Mouse (Mus musculus) bone marrow macrophage, adult 2 months (primary cell): Measurements from ENCODE around the gene Rhou.

Source experiments
- CTCF ChIP-seq: IDR thresholded peaks from 2 replicates; pipeline ENCODE4 v1.5.1; 2012; ENCODE audit warnings: low read depth, mild to moderate bottlenecking, low read length, moderate library complexity
- POLR2A ChIP-seq: IDR thresholded peaks from 2 replicates; pipeline ENCODE4 v1.6.1; 2012; ENCODE audit warnings: mild to moderate bottlenecking, low read depth, low read length, borderline replicate concordance

GRCm38 (mm10) chr8:123670766-123671165, 17.0 kb downstream of the Rhou start:
- no peak for TF ChIP-seq POLR2A
- TF ChIP-seq CTCF, result no peak
